Mouse (Mus musculus) cortical plate, adult 2 months (tissue): ENCODE measurements around the gene Gm10334. TPM values are rescaled to one million over a fixed set of nuclear protein-coding genes. Genes with fewer than 3 reads are reported as not detected.
"Not testable (repeated sequence)": the region's sequence is repeated elsewhere in the genome, so short reads cannot be mapped to it uniquely, and the experiment has no call there.

Source experiments
- H3K27ac ChIP-seq: fragments of 200-500 bp; 2 replicates; pipeline ENCODE4 v1.5.1; 2012; ENCODE audit warnings: low read length, control low read depth, inconsistent platforms; ENCODE audit not compliant: insufficient read depth
- H3K4me1 ChIP-seq: fragments of 200-500 bp; 2 replicates; pipeline ENCODE4 v1.6.1; 2011; ENCODE audit warnings: low read length; ENCODE audit not compliant: control insufficient read depth, insufficient read depth
- H3K4me3 ChIP-seq: fragments of 200-500 bp; 2 replicates; pipeline ENCODE4 v1.5.1; 2011; ENCODE audit warnings: mild to moderate bottlenecking, low read length, control low read depth; ENCODE audit not compliant: insufficient read depth
- polyA plus RNA-seq: library from polyadenylated mRNA; depleted of rRNA; stranded (reverse); fragments of >200 nt; gene quantifications from 2 replicates; pipeline ENCODE4 v1.2.3, GENCODE M21; 2012; rRNA removed

The Gm10334 gene
- 3.8 and 4.9 TPM in 2 replicates for polyA plus RNA-seq

DNA sequence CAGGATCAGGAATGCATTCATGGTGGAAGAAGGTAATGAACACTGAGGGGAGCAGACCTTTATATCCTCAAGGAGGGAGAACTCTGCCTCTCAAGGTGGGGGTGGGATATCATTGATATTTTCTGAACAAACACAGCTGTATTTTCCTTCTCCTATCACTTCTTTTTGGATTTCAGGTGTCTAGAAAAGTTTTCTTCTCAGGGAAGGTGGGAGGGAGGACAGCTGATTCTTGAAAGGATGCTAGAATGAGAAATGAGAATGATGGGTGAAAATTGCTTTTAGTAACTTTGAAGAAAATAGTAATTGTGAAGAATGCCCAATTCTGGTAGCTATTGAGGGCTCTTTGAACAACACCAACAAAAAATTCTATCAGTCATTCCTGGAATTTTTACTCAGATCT lies at the start of gene Gm10334:
Gene Gm10334, minus strand, starts transcription at position 101 of the 400 bp plus-strand sequence.
- not testable (repeated sequence) for H3K4me1 ChIP-seq, H3K27ac ChIP-seq, H3K4me3 ChIP-seq

DNA sequence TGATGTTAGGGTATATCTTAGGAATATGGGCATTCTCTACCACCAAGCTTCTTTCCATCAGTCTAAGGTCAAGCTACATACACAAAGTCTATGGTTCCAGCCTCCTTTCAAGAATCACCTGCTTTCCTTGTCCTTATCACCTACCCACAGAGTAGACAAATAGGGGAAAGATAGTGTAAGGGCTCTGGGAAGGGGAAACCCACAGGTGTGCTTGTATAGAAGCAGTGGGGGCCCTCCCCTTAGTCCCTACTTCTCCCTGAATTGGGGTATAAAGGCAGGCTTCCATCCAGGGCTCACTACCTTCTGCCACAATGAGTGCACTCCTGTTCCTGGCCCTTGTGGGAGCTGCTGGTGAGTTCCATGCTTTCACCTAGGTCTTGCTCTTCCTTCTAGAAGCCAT lies 12.7 kb upstream of the Gm10334 start, which contains the start of gene Prss1:
Gene Prss1, plus strand, starts transcription at position 301 of the 400 bp plus-strand sequence.
- H3K27ac ChIP-seq, H3K4me3 ChIP-seq, H3K4me1 ChIP-seq: not testable (repeated sequence)

- not testable (repeated sequence) for H3K27ac ChIP-seq, H3K4me1 ChIP-seq, H3K4me3 ChIP-seq
Observed at GRCm38 (mm10) chr6:41442261-41442660, 3.7 kb downstream of the Gm10334 start.

Other genes with a start within 250 kb of the Gm10334 start
- 0.13 TPM in 1 of 2 replicates, not detected in the other for gene Try4, start 143.9 kb downstream of the Gm10334 start, polyA plus RNA-seq
- gene Try5, start 129.3 kb downstream of the Gm10334 start, polyA plus RNA-seq: not detected in 2 replicates
- gene Try10, start 92.0 kb downstream of the Gm10334 start, polyA plus RNA-seq: not detected in 2 replicates
- gene Prss3, start 68.5 kb downstream of the Gm10334 start, polyA plus RNA-seq: not detected in 2 replicates
- not detected in 2 replicates for gene Gm5771, start 53.8 kb downstream of the Gm10334 start, polyA plus RNA-seq
- not detected in 2 replicates for gene Prss1, start 12.8 kb upstream of the Gm10334 start, polyA plus RNA-seq
- 0.19 TPM in 1 of 2 replicates, not detected in the other for gene Prss2, start 75.6 kb upstream of the Gm10334 start, polyA plus RNA-seq
- gene Ephb6, start 159.3 kb upstream of the Gm10334 start, polyA plus RNA-seq: 135 and 140 TPM in 2 replicates
- gene Trpv6, start 190.3 kb upstream of the Gm10334 start, polyA plus RNA-seq: 3.3 and 4.2 TPM in 2 replicates
- gene Trpv5, start 234.6 kb upstream of the Gm10334 start, polyA plus RNA-seq: not detected in 2 replicates
- not detected in 2 replicates for gene Llcfc1, start 238.3 kb upstream of the Gm10334 start, polyA plus RNA-seq